Mouse (Mus musculus) MEL-GATA-1-ER (cell line): ENCODE data around the gene Rapgef4.
"Not testable (repeated sequence)": the region's sequence is repeated elsewhere in the genome, so short reads cannot be mapped to it uniquely, and the experiment has no call there.

Experiments used
- DNase-seq: peaks from one replicate; pipeline ENCODE4 v3.0.0-alpha.2; 2012; ENCODE audit warnings: low read depth; ENCODE audit errors: extremely low read depth

Gene Rapgef4

DNA sequence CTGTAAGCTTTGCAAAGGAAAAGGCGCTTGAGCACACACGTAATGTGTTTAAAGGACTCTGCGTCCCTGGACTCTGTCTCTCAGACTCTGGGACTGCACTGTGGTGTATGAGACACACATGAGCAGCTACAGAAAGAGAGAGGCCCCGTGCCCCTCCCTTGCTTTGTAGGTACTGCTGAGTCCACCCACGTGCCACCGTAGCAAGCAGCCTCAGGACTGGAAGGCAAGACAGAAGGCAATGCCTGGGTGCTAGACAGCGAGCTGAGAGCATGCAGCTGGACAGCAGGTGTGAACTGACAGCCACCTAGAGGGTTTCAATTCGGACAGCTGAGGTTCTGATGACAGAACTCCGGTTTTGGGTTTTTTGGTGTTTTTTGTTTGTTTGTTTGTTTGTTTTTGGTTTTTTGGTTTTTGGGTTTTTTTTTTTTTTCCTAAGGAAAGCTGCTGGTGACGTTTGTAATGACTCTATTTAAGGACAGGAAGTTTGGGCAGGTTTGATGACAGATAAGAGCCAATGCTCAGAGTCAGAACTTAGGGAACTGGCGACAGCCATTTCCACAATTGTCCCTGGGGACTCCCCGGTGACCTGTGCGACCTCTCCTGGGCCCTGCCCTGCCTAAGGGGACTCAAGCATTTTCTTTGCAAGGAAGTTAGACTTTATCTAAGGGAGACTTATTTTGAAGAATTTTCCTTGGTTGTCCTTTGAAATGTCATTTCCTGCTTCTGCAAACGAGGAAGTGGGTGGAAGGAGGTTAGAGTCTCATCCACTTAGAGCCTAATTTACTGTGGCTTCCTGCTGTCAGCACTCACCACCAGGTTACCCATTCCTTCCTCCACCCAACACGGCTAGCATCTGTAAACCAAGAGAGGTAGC is 136.3 kb downstream of the Rapgef4 start:
- DNase-seq = peak; percentile 57

DNA sequence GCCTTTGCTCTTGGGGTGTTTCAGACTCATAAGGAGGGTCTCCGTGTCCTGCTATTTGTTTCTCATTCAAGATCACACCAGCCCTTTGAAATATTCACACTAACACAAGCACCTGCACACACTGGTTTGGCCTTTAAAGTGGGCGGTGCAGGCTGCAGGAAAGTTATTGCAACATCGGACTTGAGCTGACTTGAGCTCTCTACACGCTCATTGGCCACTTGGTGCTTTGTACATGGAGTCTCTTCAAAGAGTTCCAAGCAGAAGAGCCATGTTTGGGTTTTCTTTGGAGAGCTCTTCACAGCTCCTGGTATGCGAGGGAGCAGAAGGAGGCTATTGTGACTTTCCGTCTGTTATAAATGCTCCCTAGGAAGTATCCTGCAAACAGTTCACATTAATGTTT is 139.2 kb downstream of the Rapgef4 start:
- DNase-seq = no peak

- no peak for DNase-seq
Observed at GRCm38 (mm10) chr2:72122410-72123223, 141.6 kb downstream of the Rapgef4 start.

DNA sequence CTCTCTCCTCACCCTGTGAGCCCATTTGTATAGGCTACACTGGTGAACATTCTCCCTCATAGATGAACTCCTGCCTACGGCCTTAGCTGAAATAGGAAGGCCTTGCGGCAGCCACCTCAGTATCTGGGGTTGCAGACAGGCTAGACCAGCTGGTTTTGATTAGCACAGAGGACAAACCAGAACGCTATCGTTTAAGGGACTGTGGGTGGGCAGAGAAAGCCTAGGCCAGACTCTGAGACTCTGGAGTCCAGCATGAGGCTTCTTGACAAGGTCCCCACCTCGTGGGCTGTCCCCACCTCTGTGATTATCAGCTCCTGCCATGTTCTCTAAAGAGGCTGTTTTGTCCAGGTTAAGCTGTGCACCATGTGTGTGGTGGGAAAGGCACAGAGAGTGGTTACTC is 142.8 kb downstream of the Rapgef4 start:
- DNase-seq = no peak

- no peak for DNase-seq
Observed at GRCm38 (mm10) chr2:72125786-72126185, 144.7 kb downstream of the Rapgef4 start.

DNA sequence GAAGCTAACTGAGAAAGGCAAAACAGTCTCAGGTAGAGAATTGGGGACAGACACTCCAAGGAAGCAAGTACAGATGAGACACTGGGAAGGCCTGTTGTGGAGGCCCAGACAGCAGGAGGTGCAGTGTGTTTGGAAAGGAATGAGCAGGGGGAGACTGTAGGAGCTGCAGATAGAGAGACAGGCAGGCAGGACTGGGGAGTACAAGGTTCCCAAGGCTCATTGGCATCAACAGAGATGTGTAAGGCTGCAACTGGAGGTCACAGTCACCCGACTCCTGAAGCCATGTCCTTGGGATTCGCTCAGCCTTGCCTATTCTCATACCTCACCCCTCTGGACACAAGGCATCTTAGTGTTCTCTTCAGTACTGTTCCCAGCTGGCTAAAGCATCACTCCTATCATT is 145.4 kb downstream of the Rapgef4 start:
- DNase-seq = no peak

- DNase-seq = no peak
Observed at GRCm38 (mm10) chr2:72129612-72130311, 148.7 kb downstream of the Rapgef4 start.

DNA sequence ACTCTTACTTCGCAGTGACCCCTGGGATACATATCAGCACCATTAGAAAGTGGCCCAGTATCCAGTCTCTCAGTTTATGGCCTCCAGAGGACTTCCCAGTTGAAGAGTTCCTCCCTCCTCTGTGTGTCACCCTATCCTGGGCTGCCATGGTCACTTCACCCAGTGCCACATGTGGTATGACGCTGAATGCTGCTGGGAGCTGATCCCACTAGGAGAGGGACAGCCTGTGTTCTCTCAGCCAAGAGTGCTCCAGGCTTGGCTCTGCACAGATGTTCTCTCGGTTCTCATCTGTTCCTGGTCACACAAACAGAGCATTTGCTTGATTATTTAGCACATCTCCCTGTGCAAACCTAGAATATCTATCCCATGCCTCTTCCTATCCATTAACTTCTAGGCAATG is 151.2 kb downstream of the Rapgef4 start:
- DNase-seq = no peak

- no peak for DNase-seq
Observed at GRCm38 (mm10) chr2:72136045-72136444, 155.0 kb downstream of the Rapgef4 start.

DNA sequence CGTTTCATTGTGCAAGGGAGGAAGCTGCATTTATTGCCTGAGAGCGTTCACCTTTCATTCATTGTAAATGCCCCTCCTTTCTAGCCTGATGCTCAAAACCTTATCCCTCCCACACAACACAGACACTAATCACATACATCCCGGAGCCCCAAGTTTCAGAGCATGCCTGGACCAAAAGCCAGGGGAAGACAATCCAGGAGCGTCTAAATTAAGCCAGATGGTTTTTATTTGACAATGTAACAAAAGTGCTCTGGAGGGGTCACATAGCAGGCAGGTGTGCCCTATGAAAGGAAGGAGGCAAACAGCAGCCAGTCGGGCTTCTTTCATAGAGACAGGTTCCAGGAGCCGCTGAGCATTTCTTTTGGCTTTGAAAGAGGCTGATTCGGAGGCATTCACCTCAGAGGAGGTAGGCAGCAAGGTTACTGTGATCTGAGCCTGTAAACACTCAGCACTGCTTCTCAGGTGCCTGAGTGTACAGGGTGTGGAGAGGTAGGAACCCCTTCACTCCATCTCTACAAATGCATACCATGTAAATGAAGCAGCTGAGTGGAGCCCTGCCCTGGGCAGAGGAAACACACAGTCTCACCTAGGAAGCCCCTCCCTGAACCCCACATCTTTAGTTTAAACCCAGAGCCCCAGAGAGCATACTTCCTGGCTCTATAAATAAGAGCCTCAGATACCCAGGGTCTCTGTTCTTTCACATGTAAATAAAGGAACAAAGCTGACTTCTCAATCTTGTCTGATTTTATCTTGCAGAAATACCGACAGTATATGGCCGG is 155.6 kb downstream of the Rapgef4 start:
- DNase-seq = no peak

DNA sequence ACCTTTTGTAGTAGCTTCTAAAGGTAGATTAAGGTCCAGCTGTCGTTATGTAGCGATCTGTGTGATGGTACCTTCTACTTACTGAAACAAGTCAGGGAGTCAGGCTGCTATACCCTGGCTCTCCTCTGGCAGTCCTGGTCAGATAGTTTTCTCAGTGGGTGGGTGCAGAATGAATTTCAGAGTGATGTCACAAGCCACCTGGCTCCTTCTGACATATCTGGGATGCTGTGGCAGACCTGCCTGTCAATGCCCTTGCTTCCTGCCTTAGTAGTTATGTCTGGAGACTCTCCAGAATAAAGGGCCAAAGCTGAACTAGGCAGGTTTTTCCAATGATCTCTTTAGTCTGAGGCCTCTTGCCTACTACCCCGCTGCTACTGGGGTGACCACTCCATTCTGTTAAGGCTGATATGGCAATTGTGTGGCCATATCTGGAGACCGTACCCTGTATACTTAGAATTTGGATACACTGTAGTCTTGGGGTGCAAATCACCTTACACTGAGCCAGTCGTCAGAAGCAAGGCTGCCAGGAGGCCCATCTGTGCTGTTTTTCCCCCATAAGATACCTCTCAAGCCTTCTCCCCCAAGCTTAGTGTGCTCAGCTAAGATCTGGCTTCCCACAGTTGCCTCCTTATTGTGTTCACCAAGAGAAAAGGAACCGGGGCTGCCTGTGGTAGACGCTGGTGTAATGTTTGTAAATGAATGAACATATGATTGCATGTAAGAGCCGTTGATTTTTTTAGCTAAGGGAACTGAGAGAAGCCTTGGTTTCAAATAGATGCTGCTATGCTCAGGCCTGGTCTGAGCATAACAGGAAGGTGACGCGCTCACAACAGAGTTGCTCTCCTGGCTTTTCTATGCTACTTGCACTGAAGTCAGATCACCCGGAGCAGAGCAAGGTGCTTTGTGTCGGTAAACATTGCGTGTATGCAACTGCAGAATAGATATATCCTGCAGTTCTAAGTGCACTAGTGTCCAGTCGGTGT is 159.1 kb downstream of the Rapgef4 start:
- DNase-seq = no peak

GRCm38 (mm10) chr2:72141091-72141490 is 160.1 kb downstream of the Rapgef4 start:
- no peak for DNase-seq

- not testable (repeated sequence) for DNase-seq
Observed at GRCm38 (mm10) chr2:72141732-72142131, 160.7 kb downstream of the Rapgef4 start.

DNA sequence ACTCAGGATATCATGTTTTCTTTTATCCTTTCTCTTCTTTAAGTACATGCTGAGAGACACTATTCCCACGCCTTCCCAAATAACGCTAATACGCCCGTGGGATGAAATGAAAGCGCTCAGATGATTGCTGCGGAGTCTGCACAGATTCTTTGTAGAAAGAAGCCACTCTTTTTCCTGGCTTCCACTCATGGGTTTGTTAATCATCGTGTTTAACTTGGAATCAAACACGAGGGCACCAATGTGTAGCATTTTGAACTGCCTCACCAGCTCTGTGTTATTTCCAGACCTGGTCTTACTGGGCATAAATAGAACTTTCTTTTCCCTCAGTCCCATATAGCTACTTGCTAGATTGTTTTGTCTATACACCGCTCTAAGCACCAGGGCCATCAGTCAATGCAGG is 162.4 kb downstream of the Rapgef4 start:
- no peak for DNase-seq

DNA sequence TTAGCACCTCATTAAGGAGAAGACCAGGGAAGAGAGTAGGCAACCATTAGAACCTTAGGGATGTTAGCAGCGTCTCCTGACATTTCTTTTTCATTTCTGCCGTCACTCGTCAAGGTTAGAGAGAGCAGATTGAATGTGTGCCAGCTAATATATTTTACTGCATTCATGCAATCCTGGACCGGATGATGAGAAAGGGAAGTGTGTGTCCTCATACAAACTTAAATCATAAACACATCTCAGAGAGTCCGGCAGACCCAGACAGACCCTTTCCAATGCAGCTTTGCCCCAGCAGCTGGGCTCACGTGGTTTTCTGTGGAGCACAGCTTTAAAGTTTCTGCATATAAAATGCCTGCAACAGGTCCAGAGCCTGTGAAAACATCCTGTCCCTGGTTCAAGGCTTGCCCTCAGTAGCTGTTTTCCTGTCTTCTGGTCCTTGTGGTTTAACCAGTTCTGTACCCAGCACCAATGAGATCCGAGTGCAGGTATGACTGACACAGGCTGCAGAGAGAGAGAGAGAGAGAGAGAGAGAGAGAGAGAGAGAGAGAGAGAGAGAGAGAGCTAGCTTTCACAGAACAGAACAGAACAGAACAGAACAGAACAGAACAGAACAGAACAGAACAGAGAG is 163.6 kb downstream of the Rapgef4 start:
- DNase-seq = no peak

GRCm38 (mm10) chr2:72145281-72145875 is 164.3 kb downstream of the Rapgef4 start:
- no peak for DNase-seq

DNA sequence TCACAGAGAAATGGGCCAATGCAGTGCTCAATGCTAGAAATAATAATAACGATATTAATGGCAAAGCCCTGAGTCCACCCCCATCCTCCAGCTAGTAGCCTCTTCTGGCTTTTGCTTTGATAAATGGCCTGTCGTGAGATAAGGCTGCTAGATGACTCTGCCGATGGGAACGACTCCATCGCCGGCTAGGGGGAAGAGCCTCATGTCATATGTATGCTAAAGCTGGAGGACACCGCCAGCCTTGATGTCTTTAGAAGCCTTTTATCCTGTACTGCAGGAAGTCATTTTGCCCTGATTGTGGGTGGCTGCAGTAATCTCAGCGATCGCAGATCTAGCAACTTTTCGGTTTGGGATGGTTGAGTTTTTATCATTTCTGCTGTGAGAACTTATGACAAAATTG is 165.0 kb downstream of the Rapgef4 start:
- no peak for DNase-seq

- DNase-seq = no peak
Observed at GRCm38 (mm10) chr2:72147246-72147645, 166.2 kb downstream of the Rapgef4 start.

DNA sequence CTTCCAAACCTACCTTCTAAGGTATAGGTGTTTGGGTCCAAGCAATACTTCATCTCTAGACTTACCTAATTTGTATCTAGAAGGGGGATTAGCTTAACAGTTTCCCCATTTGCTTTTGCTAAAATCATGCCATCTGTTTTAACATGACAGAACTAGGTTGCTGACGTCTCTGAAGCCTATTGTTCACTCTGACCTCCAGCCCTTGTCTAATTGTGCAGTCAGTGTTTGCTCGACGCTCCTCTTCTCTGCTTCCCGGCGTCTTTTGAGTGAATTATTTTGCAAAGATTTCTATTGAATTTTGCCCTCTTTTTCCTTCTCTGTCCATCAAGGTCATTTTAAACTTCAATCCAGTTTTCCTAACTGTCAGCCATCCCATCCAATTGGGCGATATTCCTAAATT is 166.7 kb downstream of the Rapgef4 start:
- DNase-seq = no peak
